Mouse (Mus musculus): Measurements from ENCODE around the gene Pdcd7. TPM values are rescaled to one million over a fixed set of nuclear protein-coding genes. Genes with fewer than 3 reads are reported as not detected.
A peak's percentile ranks its signal among the peaks of the same experiment; 100 is the strongest.

The Pdcd7 gene
- total RNA-seq, 2 experiments from 2014 or later: 13.4 to 14.7 TPM

DNA sequence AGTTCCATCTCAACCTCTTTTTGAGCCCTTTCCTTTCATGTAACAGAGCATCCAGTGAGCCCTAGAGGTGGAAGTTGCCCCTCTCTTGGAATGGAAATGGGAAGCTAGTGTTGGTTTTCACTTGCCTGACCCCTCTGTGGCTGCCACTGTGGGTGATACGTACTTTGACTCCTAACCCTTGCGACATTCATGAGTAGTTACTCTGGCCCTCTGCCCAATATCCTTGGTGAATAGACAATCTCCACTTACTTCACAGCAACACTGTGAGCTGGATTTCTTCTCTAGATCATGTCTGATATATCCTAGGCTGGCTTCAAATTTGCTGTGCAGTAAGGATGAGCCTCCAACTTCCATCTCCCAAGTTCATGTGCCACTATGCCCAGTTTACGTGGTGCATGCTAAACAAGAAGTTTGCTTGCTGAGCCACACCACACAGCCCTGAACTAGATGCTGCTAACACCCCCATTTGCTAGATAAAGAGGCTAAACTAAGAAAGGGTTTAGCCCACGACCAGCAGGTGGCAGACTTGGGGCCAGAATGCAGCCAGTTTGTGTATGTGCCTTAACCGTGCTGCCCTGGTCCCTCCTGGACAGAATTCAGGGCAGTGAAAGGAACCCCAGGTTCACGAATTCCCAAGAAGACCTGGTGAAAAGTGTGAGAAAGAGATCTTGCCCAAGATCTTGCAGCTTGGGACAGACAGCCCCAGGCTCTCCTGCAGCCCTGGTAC is 46.9 kb downstream of the Pdcd7 start:
- intact Hi-C loops (cut with DNase I): loop anchor here (1.0 kb wide), 1 partner anchor 40 kb away; no protein-coding TSS in a partner anchor
- DNase-seq: peak; percentile 72 to 78

DNA sequence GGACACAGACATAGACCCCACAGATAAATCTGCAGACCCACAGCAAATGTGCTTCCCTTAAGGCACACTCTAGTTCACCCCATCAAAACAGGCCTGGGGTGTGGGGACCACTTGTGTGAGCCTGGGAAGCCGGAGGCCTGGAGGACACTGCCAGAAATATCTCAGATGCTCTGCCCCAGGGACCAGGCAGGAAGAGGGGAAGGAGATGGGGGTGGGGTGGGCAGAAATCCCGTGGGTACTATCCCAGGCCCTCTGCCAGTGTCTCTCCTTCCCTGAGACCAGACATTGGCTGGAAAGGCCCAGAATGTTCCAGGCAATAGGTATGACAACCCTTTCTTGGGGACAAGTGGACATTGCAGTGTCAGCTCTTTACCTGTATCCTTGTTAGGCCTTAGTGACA is 47.7 kb downstream of the Pdcd7 start:
- DNase-seq: peak in 1 of 2 experiments; percentile 44

DNA sequence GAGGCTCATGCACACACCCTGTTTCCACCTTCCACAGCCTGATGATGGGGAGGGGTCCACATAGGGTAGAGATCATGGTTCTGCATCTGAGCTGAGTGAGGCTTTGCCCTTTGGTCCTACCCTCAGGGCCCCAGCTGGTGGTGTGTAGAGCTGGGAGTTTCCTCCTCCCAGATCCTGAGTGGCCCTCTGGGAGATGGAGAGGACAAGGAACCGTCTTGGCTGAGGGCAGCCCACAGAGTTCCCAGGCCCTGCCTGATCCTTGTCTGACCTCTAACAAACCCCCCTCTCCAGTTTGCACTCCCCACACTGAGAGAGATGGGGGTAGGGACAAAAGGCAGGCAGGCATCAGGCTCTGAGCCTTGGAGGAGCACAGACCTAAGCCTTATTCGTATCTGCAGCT is 48.5 kb downstream of the Pdcd7 start:
- intact Hi-C loops (cut with DNase I): no loop called here
- DNase-seq: peak in 1 of 2 experiments; percentile 24

More for the DNA sequence above, 47.7 kb downstream of the Pdcd7 start:
- intact Hi-C loops (cut with DNase I): loop anchor here (1.0 kb wide), 1 partner anchor 39 kb away; no protein-coding TSS in a partner anchor

DNA sequence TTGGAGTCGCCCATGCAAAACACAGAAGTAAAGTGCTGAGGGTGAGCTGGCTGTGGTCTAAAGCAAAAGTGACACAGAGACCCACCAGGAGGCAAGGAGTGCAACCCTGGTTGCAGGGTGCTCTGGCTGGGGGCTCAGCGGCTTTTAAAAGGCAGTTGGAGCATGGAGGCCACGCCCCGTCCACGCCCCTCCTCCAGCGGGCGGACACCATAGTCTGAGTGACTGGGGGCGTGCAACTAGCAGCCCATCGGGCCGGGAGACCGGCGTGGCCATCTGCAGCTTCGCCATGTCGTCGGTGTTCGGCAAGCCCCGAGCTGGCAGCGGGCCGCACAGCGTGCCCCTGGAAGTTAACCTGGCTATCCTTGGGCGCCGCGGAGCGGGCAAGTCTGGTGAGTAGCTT is 52.4 kb downstream of the Pdcd7 start, which contains the start of gene Rasl12:
TSS of gene Rasl12 (plus strand) at position 228 of the 400 bp plus-strand sequence.
- peak; percentile 73 to 75 for DNase-seq
- intact Hi-C loops (cut with DNase I): no loop called here

DNA sequence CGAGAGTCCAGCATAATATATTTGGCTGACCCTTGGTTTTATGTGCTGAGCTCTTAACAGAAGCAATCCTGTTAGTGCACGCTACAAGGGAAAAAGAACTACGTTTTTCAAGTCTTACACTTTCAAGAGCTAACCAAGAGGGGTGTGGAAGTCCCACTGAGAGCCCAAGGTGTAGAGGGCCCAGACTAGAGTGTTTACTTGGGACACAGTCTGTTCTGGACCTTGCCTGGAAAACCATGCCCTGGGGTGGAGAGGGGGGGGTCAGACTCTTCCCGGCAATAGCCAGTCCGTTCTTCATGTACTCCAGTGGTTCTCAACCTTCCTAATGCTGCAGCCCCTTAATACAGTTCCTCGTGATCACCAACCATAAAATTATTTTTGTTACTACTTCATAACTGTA is 54.0 kb downstream of the Pdcd7 start:
- DNase-seq: no peak
- intact Hi-C loops (cut with DNase I): no loop called here

DNA sequence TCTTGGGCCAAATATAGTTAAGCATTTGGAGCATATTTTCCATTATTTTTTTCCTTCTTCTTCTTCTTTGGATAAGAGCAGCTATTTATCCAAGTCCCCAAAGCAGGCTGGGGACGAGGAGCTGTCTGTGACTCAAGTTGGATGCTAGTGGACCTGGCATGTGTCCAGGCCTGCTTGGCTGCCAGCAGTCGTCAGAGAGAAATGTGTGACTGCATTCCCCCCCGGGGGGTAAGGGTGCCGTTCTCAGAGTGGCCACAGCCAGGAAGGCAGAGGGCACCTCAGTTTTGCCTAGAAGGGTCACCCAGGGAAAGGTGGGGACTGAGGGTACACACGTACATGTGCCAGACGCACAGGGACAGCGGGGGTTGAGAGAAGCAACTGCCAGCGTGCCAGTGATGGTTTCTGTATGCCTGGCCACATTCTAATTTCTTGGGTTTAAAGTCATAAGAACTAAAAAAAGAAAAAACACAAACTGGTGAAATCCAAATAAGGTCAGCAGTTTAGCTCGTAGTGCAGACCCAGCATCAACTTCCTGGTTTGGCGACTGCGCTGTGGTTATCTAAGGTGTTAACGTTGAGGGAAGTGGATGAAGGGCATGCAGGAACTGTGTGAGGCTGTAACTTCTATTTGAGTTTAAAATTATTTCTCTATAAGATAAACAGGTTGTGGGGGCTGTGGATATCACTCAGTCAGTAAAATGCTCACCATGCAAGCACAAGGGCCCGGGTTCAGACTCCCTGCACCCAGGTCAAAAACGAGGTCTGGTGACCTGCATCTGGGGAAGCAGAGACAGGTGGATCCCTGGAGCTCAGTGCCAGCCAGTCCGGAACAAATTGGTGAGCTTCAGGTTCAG is 58.7 kb downstream of the Pdcd7 start:
- DNase-seq: peak; percentile 84 to 86
- intact Hi-C loops (cut with DNase I): no loop called here

DNA sequence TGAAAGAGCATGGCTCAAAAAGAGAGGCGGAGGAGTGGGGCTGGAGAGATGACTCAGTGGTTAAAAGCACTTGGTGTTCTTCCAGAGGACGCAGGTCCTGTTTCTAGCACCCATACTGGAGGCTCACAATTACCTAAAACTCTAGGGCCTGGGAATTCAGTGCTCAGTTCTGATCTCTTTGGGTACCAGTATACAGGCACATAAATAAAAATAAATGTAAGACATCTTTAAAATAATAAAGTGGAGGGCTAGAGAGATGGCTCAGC is 59.2 kb downstream of the Pdcd7 start:
- intact Hi-C loops (cut with DNase I): no loop called here
- no peak for DNase-seq

DNA sequence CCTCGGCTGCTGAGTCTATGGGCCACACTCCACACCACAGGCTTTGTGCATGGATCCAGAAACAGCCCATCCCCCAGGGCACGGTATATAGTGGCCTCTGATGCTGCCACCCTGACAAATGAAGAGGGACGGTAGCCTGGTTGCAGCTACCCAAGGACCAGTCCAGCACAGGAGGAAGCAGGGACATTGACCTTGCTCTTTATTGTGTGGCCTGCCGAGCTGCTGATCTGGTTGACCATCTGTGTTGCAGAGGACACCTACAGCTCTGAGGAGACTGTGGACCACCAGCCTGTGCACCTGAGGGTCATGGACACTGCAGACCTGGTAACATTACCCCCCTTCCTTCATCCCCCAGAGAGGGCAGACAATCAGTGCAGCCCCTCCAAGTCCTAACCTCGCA is 61.4 kb downstream of the Pdcd7 start:
- intact Hi-C loops (cut with DNase I): no loop called here
- DNase-seq: no peak

DNA sequence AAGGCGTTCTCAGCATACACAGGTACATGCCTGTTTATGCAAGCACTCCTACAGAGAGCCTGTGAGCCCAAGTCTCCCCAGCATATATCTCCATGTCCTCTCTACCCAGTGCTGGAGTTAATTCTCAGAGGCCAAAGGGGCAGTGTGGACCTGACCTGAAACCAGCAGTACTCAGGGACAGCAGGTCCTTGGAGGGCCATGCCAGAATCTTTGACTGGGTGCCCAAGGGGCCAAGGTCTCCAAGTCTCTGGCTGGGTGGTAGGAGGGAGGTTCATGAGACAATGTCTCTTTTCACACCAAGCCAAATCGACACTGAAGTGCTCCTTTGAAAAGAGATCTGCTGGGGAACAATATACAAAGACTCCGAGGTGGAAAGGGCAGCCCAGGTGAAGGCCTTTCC is 62.0 kb downstream of the Pdcd7 start:
- no peak for DNase-seq
- intact Hi-C loops (cut with DNase I): no loop called here

DNA sequence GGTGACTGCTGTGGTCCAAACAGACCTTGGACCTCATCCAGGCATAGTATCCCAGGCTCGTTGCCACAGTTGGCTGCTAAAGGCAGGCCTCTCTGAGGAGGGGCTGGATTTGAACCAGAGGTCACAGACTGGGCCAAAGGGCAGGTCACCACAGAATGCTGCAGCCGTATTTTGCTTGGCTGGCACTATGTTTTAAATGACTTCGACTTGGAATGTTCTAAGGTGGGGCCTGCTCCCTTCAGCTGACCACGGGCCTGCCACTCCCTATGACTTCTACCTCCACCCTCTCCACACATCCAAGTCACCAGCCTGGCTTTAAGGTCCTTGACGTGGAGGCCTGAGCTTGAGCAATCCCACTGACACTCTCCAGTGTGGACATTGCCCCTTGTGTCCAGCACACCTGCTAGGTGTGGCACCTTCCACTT is 63.0 kb downstream of the Pdcd7 start:
- peak; percentile 37 to 50 for DNase-seq
- intact Hi-C loops (cut with DNase I): no loop called here

Other genes with a start within 250 kb of the Pdcd7 start
- gene Igdcc4, start 244.6 kb upstream of the Pdcd7 start, total RNA-seq (2021): 10 to 100 TPM in 1 of 2 experiments, 1 to 10 TPM in 1; 9.8 to 10.7 TPM
- gene Igdcc3, start 204.9 kb upstream of the Pdcd7 start, total RNA-seq (2021): under 1 TPM in 1 of 2 experiments, not detected in 1; 0.08 TPM
- 1 to 10 TPM; 3.8 to 4.1 TPM for gene Parp16, start 150.8 kb upstream of the Pdcd7 start, total RNA-seq (2021)
- gene Cilp, start 80.9 kb upstream of the Pdcd7 start, total RNA-seq (2021): 1 to 10 TPM; 3.9 to 5.6 TPM
- gene Clpx, start 51.8 kb upstream of the Pdcd7 start, total RNA-seq (2021): 100 to 1,000 TPM; 127 to 134 TPM
- under 1 TPM in 1 of 2 experiments, not detected in 1; 0.25 TPM for gene Ubap1l, start 14.9 kb downstream of the Pdcd7 start, total RNA-seq (2021)
- gene Kbtbd13, start 45.5 kb downstream of the Pdcd7 start, total RNA-seq (2021): 1 to 10 TPM; 2.2 to 2.4 TPM
- 1 to 10 TPM; 8.4 to 9.2 TPM for gene Rasl12, start 52.4 kb downstream of the Pdcd7 start, total RNA-seq (2021)
- not detected for gene Slc51b, start 76.9 kb downstream of the Pdcd7 start, total RNA-seq (2021)
- 1 to 10 TPM; 7.1 to 7.5 TPM for gene Mtfmt, start 89.7 kb downstream of the Pdcd7 start, total RNA-seq (2021)
- 10 to 100 TPM; 11.3 to 16.0 TPM for gene Spg21, start 114.8 kb downstream of the Pdcd7 start, total RNA-seq (2021)
- not detected for gene Ankdd1a, start 174.1 kb downstream of the Pdcd7 start, total RNA-seq (2021)
- 10 to 100 TPM; 13.3 to 15.3 TPM for gene Plekho2, start 233.9 kb downstream of the Pdcd7 start, total RNA-seq (2021)
- under 1 TPM; 0.30 to 0.61 TPM for gene Pif1, start 241.1 kb downstream of the Pdcd7 start, total RNA-seq (2021)

All from heart, postnatal 36 days (tissue).